Mouse (Mus musculus): ENCODE measurements around the gene Tox2.

Gene Tox2

GRCm38 (mm10) chr2:163205262-163205647 is 2.3 kb downstream of the Tox2 start:
- no peak for DNase-seq (ENCODE audit: low spot score)

DNA sequence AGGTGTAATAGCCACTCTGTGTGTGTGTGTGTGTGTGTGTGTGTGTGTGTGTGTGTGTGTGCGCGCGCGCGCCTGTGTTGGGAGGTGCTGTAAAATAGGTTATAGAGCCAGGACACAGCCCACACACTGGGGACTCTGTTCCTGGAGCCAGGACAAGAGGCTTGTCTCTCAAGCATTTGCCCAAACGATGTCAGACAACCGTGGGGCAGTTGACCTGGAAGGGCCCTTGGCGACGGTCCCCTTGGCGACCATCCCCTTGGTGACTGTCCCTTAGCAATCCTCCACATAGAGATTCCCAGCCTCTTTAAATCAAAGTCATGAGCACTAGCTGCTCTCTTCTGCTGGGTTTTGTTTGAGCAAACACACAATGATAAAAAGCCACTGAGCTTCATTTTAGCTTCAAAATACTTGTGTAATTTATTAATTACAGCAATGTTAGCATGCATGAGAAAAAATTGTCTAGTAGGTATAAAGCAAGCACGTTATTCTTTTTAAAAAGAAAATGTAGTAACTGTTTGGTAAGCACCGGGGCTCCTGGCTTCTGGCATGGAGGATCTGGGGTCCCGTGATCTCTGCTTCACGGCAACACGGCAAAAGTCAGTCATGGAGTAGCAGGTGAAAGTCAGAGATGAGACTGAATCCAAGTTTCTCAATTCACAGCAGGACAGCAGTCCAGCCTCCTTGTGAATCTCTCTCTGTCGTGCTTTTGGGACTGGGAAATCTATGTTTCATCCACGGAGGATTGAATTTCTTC is 3.0 kb downstream of the Tox2 start:
- no peak for DNase-seq (ENCODE audit: low spot score)

GRCm38 (mm10) chr2:163207315-163207714 is 4.4 kb downstream of the Tox2 start:
- DNase-seq (ENCODE audit: low spot score): no peak

DNA sequence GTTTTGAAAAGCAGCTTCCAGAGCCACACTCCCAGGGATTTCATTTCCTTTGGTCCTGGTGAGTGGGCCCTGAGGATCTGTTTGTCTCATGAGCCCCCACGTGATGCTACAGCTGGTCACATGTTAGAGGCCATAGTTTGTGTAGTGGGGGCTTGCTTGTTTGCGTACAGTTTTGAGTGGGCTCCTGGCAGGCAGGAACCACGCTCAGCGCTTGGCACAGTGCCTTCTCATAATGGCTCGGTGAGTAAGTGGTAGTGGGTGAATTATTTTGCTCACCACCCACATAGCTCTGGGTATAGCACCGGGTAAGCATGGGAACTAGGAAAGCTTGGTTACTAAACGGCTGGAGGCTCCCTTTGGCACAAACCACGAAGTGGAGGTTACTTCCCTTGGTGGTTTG is 6.2 kb downstream of the Tox2 start:
- DNase-seq (ENCODE audit: low spot score): no peak

- DNase-seq (ENCODE audit: low spot score): no peak
These were observed 10.2 kb downstream of the Tox2 start for GRCm38 (mm10) chr2:163213085-163213484.

DNA sequence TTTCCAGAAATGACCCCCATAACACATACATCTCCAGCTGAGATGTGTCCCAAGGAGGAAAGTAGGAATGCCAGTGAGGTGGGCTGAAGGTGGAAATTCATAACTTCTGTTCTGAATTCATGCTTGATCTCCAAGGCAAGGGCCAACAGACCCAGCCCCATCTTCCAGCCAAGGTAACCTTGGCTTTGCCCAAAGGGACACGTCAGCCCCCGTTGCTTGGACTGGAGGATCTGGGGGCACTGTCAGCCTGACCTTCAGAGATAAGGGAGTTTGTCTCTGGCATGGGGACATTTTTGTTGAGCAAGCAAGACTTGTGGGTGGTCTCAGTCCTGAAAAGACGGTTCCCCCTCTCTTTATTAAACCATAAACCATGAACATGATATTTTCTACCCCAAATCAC is 15.2 kb downstream of the Tox2 start:
- no peak for DNase-seq (ENCODE audit: low spot score)

- DNase-seq (ENCODE audit: low spot score): no peak
These were observed 15.6 kb downstream of the Tox2 start for GRCm38 (mm10) chr2:163218571-163218970.

DNA sequence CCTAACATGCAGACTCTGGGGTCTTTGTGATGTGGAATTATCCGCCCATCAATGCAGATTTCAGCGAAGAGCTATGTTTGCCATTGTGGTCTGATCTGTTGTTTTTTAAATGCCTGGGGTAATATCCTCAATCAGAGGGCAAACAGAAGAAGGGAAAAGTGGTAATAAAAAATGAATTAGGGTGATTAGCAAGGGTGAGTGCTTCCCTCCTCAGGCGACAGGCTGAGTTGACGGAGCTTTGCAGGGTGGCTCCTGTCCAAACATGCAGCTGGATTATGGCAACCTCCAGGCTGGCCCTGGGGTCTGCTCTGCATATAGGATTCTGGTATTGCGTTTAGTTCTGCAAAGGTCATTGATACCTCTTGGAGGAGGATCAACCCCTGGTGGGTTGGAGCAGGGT is 16.5 kb downstream of the Tox2 start:
- no peak for DNase-seq (ENCODE audit: low spot score)

DNA sequence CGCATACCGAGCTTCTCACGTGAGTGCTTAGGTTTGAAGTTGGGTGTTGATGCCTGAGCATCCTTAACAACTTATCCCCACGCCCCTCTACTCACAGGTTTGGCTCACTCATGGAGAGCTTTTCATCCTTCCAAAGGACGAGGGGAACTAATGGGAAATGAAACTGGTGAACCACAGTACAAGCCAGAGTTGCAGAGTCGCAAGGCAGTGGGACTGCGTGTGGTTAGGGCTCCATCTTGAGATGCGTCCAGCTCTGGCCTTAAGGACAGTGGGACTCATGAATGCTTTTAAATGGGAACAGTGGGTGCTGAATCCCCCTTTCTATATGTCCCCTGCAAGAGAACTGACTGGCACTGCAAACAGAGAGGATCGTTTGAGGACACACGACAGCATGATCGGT is 17.8 kb downstream of the Tox2 start:
- no peak for DNase-seq (ENCODE audit: low spot score)

GRCm38 (mm10) chr2:163225302-163225701 is 22.4 kb downstream of the Tox2 start:
- DNase-seq (ENCODE audit: low spot score): no peak

GRCm38 (mm10) chr2:163229050-163229449 is 26.1 kb downstream of the Tox2 start:
- DNase-seq (ENCODE audit: low spot score): no peak

DNA sequence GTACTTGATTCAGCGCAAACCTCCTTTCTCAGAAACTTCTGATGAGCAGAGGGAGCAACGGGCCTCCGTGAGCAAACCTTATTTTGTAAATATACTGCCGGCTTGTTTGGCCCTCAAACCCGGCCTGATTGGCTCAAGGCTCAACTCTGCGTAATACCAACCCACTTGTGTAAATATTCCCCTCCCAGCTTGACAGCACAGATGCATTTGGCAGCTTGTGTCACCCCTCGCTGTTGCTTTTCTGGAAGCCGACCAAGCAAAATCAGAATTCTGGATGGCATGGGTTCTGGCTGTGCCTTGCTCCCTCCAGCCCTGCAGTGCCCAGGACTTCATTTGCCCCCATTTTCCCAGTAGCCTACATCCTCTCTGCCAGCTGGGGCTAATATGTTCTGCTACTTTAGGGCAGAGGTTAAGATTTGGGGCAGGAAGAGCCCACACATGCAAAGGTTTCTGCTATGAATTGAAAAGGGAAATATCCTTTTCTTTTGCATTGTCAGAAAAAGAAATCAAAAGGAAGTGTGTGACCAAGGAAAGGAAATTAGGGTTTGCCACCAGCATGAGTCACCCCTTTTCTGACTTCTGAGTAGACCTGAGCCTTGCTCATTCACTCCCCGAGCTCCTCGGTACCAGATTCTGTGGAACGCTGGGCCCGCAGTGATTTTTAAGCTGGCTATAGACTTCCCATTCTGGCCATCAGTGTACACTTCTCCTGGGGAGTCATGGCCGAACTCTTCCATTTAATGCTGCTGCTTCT is 29.0 kb downstream of the Tox2 start:
- DNase-seq (ENCODE audit: low spot score): no peak

DNA sequence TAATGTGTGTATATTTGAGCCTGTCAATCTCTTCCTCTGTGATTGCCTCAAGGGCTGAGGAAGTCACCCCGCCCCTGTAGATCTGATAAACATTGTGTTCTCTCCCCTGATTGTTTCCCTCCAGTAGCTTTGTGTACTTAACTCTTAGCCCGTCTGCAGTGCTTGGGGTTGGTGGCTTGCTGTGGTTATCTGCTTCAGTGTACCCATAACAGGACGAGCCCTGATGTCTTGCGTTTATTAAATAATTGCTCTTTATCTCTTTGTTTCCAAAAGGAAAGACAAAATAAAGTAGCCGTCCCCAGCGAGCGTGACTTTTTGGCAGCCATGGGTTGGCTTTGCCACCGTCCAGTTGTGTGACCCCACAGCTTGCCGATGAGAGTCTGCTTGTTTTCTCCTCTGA is 30.7 kb downstream of the Tox2 start:
- no peak for DNase-seq (ENCODE audit: low spot score)

- DNase-seq (ENCODE audit: low spot score): no peak
These were observed 33.1 kb downstream of the Tox2 start for GRCm38 (mm10) chr2:163236057-163236456.

DNA sequence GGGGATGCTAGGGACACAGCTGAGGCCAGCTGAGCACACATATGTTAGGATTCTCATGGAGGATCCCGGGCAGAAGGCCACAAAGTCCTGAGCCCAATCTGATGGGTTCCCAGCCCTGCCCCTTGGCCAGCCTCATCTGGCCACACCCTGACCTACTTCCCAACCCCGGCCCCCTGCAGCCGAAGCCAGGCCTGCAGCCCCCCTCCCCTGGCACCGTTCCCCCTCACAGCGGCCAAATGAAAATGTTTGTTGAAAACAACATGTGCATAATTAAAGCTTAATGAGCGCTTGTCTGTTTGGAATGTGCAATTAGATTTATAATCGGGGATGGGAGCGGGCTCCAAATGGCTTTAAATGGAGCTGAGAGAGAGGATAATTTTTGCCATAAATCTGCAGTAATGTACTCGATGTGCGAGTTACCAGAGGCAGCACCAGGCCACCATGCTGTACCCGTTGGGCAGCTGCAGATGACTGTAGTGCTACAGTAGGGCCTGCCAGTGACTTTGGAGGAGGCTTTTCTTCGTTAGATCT is 35.1 kb downstream of the Tox2 start:
- DNase-seq (ENCODE audit: low spot score): no peak

GRCm38 (mm10) chr2:163239945-163240344 is 37.0 kb downstream of the Tox2 start:
- no peak for DNase-seq (ENCODE audit: low spot score)

DNA sequence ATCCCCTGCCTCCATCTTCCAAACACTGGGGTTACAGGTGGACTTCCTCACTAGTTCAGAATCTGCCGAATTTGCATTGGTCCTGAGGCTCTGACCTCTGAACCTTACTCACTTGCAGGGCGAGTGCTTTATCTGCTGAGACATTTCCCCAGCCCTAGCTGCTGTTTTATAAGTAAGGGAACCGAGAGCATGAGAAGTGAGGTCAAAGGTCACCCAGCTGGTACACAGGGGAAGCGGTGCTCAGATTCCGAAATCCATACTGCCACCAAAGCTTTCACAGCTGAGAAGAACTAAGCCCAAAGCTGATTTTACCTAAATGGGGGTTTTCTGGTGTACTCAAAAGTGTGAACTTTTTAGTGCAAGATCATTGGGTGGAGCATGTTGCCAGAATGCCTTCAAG is 38.9 kb downstream of the Tox2 start:
- no peak for DNase-seq (ENCODE audit: low spot score)

- no peak for DNase-seq (ENCODE audit: low spot score)
These were observed 41.3 kb downstream of the Tox2 start for GRCm38 (mm10) chr2:163243917-163244852.

DNA sequence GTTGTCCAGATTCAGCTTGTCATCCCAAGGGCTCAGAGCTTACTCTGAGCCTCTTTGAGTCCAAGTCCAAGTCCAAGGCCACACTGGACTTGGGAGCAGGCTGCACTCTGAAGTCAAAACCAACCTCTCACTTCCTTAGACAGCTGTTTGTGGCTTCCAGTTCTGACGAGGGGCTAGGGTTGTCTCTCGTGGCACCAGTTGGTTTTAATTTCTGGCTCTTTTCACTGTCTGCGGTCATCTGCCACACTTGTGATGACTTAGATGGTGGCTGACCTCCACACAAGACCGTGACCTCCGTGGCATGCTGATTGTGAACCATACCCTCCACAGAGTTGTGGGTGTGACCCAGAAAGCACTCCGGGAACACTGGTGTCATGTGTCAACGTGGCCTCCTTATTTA is 46.0 kb downstream of the Tox2 start:
- no peak for DNase-seq (ENCODE audit: low spot score)

- DNase-seq (ENCODE audit: low spot score): no peak
These were observed 49.7 kb downstream of the Tox2 start for GRCm38 (mm10) chr2:163252645-163253044.

GRCm38 (mm10) chr2:163253248-163254099 is 50.5 kb downstream of the Tox2 start:
- no peak for DNase-seq (ENCODE audit: low spot score)

All from urinary bladder, postnatal 10 days (tissue).